Mouse (Mus musculus): ENCODE measurements around the gene 4930449I24Rik. TPM values are rescaled to one million over a fixed set of nuclear protein-coding genes. Genes with fewer than 3 reads are reported as not detected.
"Not testable (repeated sequence)": the region's sequence is repeated elsewhere in the genome, so short reads cannot be mapped to it uniquely, and the experiment has no call there.

Gene 4930449I24Rik
- polyA plus RNA-seq (2012; ENCODE audit: insufficient read depth, insufficient read length, low replicate concordance, missing spikeins), result not detected in 2 replicates

DNA sequence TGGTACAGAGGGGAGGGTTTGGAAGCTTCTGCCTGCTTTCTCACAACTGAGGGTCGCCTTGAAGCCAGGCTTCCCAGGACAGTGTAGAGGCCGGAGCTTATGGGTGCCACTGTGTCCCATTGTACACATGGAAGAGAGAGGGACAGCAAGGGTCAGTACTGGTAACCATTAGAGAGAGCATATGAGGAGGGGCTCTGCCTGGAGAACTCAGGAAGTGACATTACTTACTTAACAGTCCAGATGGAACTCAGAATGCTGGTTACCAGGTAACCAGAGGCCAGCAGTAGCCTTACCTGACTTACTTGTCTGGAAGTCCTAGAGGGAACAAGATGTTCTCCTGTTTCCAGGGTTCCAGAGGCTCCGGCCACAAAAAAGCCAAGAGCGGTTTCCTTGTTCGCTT lies at the start of gene 4930449I24Rik:
4930449I24Rik (plus strand) TSS at position 301 of the 400 bp plus-strand sequence.
- not testable (repeated sequence) for H3K4me1 ChIP-seq (ENCODE audit: control insufficient read depth, insufficient read depth, low read length); H3K4me3 ChIP-seq (ENCODE audit: insufficient read depth, low read depth, low read length); H3K27ac ChIP-seq (ENCODE audit: insufficient read depth, low read depth, low read length)
- no CpG with 5 or more reads among the region's 5 CpGs for WGBS

DNA sequence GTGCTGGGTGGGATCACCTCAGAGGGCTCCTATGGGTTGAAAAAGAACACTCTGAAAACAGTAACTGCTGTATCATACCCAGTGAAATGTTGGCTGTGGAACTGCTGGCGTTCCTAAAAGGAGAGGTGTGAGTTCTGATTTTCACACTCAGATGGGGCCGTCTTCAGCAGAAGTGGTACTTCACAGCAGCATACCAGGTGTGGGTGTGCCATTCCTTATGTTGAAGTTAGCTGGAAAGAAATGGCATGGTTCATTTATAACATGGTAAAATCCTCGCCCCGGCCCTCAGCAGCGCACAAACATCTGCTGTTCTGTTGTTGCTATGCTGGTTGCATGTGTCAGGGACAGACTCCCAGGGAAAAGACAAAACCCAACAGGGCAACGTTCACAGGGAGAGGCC lies 48.6 kb upstream of the 4930449I24Rik start:
- TF ChIP-seq POLR2A (IDR thresholded peaks at IDR 0.05; ENCODE audit: insufficient read depth, low read depth, low read length) (no peak), CTCF (IDR thresholded peaks at IDR 0.05; ENCODE audit: insufficient read depth, low read depth, low read length) (no peak)
- no peak overlapping the region for H3K4me3 ChIP-seq (ENCODE audit: insufficient read depth, low read depth, low read length)
- H3K4me1 ChIP-seq (ENCODE audit: control insufficient read depth, insufficient read depth, low read length), result no peaks in the 10 kb centered on the region
- 90% methylated on average over 6 of the region's 6 CpGs for WGBS
- no peak overlapping the region for H3K27ac ChIP-seq (ENCODE audit: insufficient read depth, low read depth, low read length)

DNA sequence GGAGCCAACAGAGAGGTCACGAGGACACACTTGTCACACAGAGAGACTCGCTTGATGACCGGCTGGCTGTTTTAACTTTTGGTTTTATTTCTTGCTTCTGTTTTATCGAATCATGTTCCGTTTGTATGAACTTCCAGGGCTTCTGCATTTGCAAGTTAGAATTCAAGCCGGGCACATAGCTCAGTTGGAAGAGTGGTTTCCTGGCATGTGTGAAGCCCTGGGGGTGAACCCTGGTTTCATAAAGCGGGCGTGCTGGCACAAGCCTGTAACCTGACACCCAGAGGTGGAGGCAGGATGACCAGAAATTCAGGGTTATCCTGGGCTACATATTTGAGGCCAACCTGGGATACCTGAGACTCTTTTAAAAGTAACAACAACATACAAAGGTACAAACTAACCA lies 40.6 kb upstream of the 4930449I24Rik start:
- Histone ChIP-seq H3K4me1 (ENCODE audit: control insufficient read depth, insufficient read depth, low read length) (no peaks in the 10 kb centered on the region), H3K4me3 (ENCODE audit: insufficient read depth, low read depth, low read length) (no peak overlapping the region), H3K27ac (ENCODE audit: insufficient read depth, low read depth, low read length) (no peak overlapping the region)
- 88% methylated on average over 8 of the region's 8 CpGs for WGBS
- TF ChIP-seq POLR2A (IDR thresholded peaks at IDR 0.05; ENCODE audit: insufficient read depth, low read depth, low read length) (no peak), CTCF (IDR thresholded peaks at IDR 0.05; ENCODE audit: insufficient read depth, low read depth, low read length) (no peak)

GRCm38 (mm10) chr5:146466663-146467062 lies 35.5 kb upstream of the 4930449I24Rik start:
- WGBS, result 94% methylated on average over 19 of the region's 19 CpGs
- H3K4me1 ChIP-seq (ENCODE audit: control insufficient read depth, insufficient read depth, low read length), result no peaks in the 10 kb centered on the region
- H3K27ac ChIP-seq (ENCODE audit: insufficient read depth, low read depth, low read length), result no peak overlapping the region
- no peak for TF ChIP-seq CTCF (IDR thresholded peaks at IDR 0.05; ENCODE audit: insufficient read depth, low read depth, low read length)
- TF ChIP-seq POLR2A (IDR thresholded peaks at IDR 0.05; ENCODE audit: insufficient read depth, low read depth, low read length), result no peak
- H3K4me3 ChIP-seq (ENCODE audit: insufficient read depth, low read depth, low read length), result no peak overlapping the region

- TF ChIP-seq POLR2A (IDR thresholded peaks at IDR 0.05; ENCODE audit: insufficient read depth, low read depth, low read length) (no peak), CTCF (IDR thresholded peaks at IDR 0.05; ENCODE audit: insufficient read depth, low read depth, low read length) (no peak)
- H3K4me3 ChIP-seq (ENCODE audit: insufficient read depth, low read depth, low read length), result no peak overlapping the region
- WGBS, result 79% methylated on average over 9 of the region's 9 CpGs
- no peaks in the 10 kb centered on the region for H3K4me1 ChIP-seq (ENCODE audit: control insufficient read depth, insufficient read depth, low read length)
- H3K27ac ChIP-seq (ENCODE audit: insufficient read depth, low read depth, low read length), result no peak overlapping the region
Observed at GRCm38 (mm10) chr5:146468311-146468710, 33.9 kb upstream of the 4930449I24Rik start.

DNA sequence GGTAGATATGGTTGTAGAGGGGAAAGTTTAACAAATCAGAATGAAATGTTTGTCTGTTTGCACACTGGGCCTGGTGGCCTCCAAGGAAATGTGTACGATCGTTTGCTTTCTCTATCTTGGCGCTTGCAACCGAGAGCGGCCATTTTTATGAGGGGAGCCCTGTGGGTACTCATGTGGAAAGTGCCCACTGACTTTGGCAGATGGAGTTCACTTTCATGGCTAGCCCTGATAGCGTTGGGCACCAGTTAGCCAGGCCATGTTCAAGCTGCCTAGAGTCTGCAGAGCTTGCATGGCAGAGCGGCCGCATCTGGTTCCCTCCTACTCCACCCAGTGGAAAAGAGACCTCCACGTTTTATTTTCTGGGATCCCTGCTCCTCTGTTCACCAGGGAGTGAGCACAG lies 31.4 kb upstream of the 4930449I24Rik start:
- TF ChIP-seq CTCF (IDR thresholded peaks at IDR 0.05; ENCODE audit: insufficient read depth, low read depth, low read length), result no peak
- TF ChIP-seq POLR2A (IDR thresholded peaks at IDR 0.05; ENCODE audit: insufficient read depth, low read depth, low read length), result no peak
- 91% methylated on average over 9 of the region's 9 CpGs for WGBS

DNA sequence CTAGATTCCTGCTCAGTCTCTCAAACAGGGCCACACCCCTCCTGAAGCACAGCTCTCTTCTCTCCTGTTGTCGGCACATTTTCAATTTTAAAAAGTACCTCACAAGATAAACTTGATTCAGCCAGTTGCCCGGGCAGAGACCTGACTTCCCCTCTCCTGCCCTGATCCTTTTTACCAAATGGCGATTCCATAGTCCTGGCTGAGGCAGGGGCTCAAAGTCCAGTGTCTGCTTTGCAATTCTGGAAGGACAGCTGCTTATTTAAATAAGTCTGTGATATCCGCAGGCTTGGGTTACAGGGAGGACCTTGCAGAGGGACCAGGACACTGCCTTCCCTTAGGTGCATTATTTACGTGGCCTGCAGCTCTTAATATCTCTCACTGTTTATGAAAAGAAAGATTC lies 30.9 kb upstream of the 4930449I24Rik start:
- Histone ChIP-seq H3K27ac (ENCODE audit: insufficient read depth, low read depth, low read length) (no peak overlapping the region), H3K4me3 (ENCODE audit: insufficient read depth, low read depth, low read length) (no peak overlapping the region), H3K4me1 (ENCODE audit: control insufficient read depth, insufficient read depth, low read length) (no peaks in the 10 kb centered on the region)
- WGBS, result 89% methylated on average over 5 of the region's 5 CpGs
- no peak for TF ChIP-seq POLR2A (IDR thresholded peaks at IDR 0.05; ENCODE audit: insufficient read depth, low read depth, low read length)
- no peak for TF ChIP-seq CTCF (IDR thresholded peaks at IDR 0.05; ENCODE audit: insufficient read depth, low read depth, low read length)

More for the DNA sequence above, 31.4 kb upstream of the 4930449I24Rik start:
- H3K4me1 ChIP-seq (ENCODE audit: control insufficient read depth, insufficient read depth, low read length), result no peaks in the 10 kb centered on the region
- H3K4me3 ChIP-seq (ENCODE audit: insufficient read depth, low read depth, low read length), result no peak overlapping the region
- no peak overlapping the region for H3K27ac ChIP-seq (ENCODE audit: insufficient read depth, low read depth, low read length)

GRCm38 (mm10) chr5:146471821-146472220 lies 30.4 kb upstream of the 4930449I24Rik start:
- Histone ChIP-seq H3K4me3 (ENCODE audit: insufficient read depth, low read depth, low read length) (no peak overlapping the region), H3K27ac (ENCODE audit: insufficient read depth, low read depth, low read length) (no peak overlapping the region), H3K4me1 (ENCODE audit: control insufficient read depth, insufficient read depth, low read length) (no peaks in the 10 kb centered on the region)
- 93% methylated on average over 12 of the region's 12 CpGs for WGBS
- TF ChIP-seq POLR2A (IDR thresholded peaks at IDR 0.05; ENCODE audit: insufficient read depth, low read depth, low read length) (no peak), CTCF (IDR thresholded peaks at IDR 0.05; ENCODE audit: insufficient read depth, low read depth, low read length) (no peak)

GRCm38 (mm10) chr5:146479564-146479963 lies 22.6 kb upstream of the 4930449I24Rik start:
- 9% methylated on average over 4 of the region's 4 CpGs for WGBS
- not testable (repeated sequence) for H3K4me3 ChIP-seq (ENCODE audit: insufficient read depth, low read depth, low read length); H3K27ac ChIP-seq (ENCODE audit: insufficient read depth, low read depth, low read length); H3K4me1 ChIP-seq (ENCODE audit: control insufficient read depth, insufficient read depth, low read length)

- H3K4me1 ChIP-seq (ENCODE audit: control insufficient read depth, insufficient read depth, low read length); H3K27ac ChIP-seq (ENCODE audit: insufficient read depth, low read depth, low read length); H3K4me3 ChIP-seq (ENCODE audit: insufficient read depth, low read depth, low read length): not testable (repeated sequence)
- WGBS, result 94% methylated on average over 3 of the region's 3 CpGs
Observed at GRCm38 (mm10) chr5:146481665-146482064, 20.5 kb upstream of the 4930449I24Rik start, which contains the start of gene Gm6408. Gene Gm6408 (plus strand): TSS chr5:146481965.

DNA sequence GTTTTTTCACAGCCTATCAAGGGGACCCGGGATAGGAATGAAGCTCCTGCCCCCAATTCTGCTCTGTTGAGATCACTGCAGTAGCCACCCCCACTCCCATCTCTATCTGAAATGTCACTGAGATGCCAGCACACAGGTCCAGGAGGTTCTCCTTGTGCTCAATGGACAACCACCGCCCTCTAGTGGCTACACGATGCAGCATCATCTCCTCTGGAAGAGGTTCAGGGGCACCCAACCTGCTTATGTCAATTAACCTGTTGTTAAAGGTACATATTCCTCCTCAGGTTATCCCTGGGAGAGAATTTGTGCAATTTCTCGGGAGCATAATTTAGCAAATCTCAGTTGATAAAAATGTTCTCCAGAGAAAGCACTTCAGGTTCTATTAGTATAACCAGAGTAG lies 13.2 kb upstream of the 4930449I24Rik start:
- not testable (repeated sequence) for H3K27ac ChIP-seq (ENCODE audit: insufficient read depth, low read depth, low read length); H3K4me3 ChIP-seq (ENCODE audit: insufficient read depth, low read depth, low read length); H3K4me1 ChIP-seq (ENCODE audit: control insufficient read depth, insufficient read depth, low read length)
- WGBS, result 22% methylated on average over 3 of the region's 4 CpGs

DNA sequence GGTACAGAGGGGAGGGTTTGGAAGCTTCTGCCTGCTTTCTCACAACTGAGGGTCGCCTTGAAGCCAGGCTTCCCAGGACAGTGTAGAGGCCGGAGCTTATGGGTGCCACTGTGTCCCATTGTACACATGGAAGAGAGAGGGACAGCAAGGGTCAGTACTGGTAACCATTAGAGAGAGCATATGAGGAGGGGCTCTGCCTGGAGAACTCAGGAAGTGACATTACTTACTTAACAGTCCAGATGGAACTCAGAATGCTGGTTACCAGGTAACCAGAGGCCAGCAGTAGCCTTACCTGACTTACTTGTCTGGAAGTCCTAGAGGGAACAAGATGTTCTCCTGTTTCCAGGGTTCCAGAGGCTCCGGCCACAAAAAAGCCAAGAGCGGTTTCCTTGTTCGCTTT lies 11.1 kb upstream of the 4930449I24Rik start, which contains the start of gene Gm6370:
Gm6370 (plus strand) TSS at position 301 of the 400 bp plus-strand sequence.
- H3K4me3 ChIP-seq (ENCODE audit: insufficient read depth, low read depth, low read length); H3K27ac ChIP-seq (ENCODE audit: insufficient read depth, low read depth, low read length); H3K4me1 ChIP-seq (ENCODE audit: control insufficient read depth, insufficient read depth, low read length): not testable (repeated sequence)
- WGBS, result no CpG with 5 or more reads among the region's 5 CpGs

- WGBS, result 100% methylated on average over 1 of the region's 5 CpGs
- H3K4me3 ChIP-seq (ENCODE audit: insufficient read depth, low read depth, low read length); H3K4me1 ChIP-seq (ENCODE audit: control insufficient read depth, insufficient read depth, low read length); H3K27ac ChIP-seq (ENCODE audit: insufficient read depth, low read depth, low read length): not testable (repeated sequence)
Observed at GRCm38 (mm10) chr5:146513823-146514222, 11.6 kb downstream of the 4930449I24Rik start, which contains the start of gene Gm3402. Gene Gm3402 (plus strand): TSS chr5:146514123.

- not testable (repeated sequence) for H3K4me3 ChIP-seq (ENCODE audit: insufficient read depth, low read depth, low read length); H3K27ac ChIP-seq (ENCODE audit: insufficient read depth, low read depth, low read length); H3K4me1 ChIP-seq (ENCODE audit: control insufficient read depth, insufficient read depth, low read length)
- 92% methylated on average over 3 of the region's 3 CpGs for WGBS
Observed at GRCm38 (mm10) chr5:146525501-146525900, 23.3 kb downstream of the 4930449I24Rik start, which contains the start of gene Gm3404. Gene Gm3404 (plus strand): TSS chr5:146525801.
